Mouse (Mus musculus) spleen, postnatal 36 days (tissue): Measurements from ENCODE around the gene AC170998.1.

ENCODE experiments used
- DNase-seq, 2 experiments: peaks; one replicate each; pipeline ENCODE4 v3.0.0; 2022; ENCODE audit warnings: low spot score in 2 of 2, mixed read lengths in 1 of 2

The AC170998.1 gene

GRCm38 (mm10) chr17:28725783-28726182 is at the start of gene AC170998.1:
Gene AC170998.1 (plus strand): TSS chr17:28726083.
- no peak for DNase-seq

- DNase-seq = no peak
These were observed 43.4 kb upstream of the AC170998.1 start for GRCm38 (mm10) chr17:28682311-28683084.

- DNase-seq = no peak
These were observed 42.3 kb upstream of the AC170998.1 start for GRCm38 (mm10) chr17:28683601-28684000.

- DNase-seq = no peak
These were observed 41.3 kb upstream of the AC170998.1 start for GRCm38 (mm10) chr17:28684631-28685030.

GRCm38 (mm10) chr17:28687354-28687753 is 38.5 kb upstream of the AC170998.1 start:
- no peak for DNase-seq

GRCm38 (mm10) chr17:28689586-28690283 is 36.1 kb upstream of the AC170998.1 start, which contains the start of gene Slc26a8:
Gene Slc26a8 (minus strand): TSS chr17:28690233.
- no peak for DNase-seq

GRCm38 (mm10) chr17:28690776-28691686 is 34.9 kb upstream of the AC170998.1 start, which contains the start of gene Mapk14:
Gene Mapk14 (plus strand): TSS chr17:28691329.
- peak; percentile 100 for DNase-seq

DNA sequence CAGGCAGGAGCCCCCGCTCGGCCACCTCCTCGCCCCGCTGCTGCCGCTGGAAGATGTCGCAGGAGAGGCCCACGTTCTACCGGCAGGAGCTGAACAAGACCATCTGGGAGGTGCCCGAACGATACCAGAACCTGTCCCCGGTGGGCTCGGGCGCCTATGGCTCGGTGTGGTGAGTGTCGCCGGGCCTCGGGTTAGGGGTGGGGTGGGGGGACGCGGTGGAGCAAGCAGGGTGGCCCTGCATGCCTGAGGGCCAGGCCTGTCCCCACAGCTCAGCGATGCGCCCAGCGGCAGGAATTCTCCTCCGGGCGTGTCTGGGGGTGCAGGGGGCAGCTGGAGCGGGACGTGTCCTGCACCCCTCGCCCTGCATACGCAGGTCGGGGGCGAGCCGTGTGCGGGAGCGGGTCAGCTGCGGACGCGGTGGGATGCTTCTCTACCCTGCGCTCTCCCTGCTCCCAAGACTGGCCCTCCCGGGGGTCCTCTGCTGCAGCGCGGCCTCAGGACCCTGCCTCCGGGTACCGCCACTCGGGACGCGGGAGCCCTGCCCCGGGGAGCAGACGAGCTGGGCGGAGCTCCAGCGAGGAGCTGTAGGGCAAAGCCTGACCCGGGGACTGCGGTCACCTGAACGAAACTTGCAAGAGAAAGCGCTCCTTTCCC is 34.1 kb upstream of the AC170998.1 start:
- peak; percentile 54 to 55 for DNase-seq

DNA sequence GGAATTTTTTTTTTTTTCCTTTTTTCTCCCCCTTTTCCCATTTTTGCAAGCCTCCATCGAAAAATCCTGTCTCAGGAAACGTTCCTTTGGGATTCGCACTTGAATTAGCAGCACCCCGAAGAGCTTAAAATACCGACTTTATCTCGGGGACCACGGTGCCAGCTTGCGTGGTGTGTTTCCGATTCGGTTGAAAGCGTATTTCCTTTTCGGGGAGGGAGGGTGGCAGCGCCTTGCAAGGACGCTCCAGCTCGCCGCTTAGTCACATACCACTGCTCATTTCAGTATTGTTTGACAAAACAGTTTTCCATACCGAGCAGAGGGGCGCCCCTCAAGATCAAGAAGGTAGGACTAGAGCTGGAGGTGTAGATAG is 33.6 kb upstream of the AC170998.1 start:
- peak; percentile 70 to 71 for DNase-seq

- no peak for DNase-seq
These were observed 32.8 kb upstream of the AC170998.1 start for GRCm38 (mm10) chr17:28693086-28693485.

DNA sequence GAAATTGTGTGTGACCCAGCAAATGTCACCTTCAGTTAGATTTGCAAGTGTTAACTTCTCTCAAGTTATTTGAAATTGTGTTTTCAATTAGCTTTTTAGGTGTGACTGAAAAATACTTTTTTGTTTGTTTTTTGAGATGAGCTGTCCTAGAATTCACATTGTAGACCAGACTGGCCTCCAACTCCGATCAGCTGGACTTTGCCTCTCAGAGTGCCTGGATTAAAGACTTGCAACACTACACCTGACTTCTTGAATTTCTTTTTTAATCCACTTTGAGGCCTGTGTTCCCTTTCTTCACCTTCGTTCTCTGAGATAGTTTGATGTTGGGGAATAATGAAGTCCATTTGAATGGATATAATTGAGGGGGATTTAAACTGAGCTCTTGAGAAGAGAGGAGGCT is 31.8 kb upstream of the AC170998.1 start:
- DNase-seq = no peak

DNA sequence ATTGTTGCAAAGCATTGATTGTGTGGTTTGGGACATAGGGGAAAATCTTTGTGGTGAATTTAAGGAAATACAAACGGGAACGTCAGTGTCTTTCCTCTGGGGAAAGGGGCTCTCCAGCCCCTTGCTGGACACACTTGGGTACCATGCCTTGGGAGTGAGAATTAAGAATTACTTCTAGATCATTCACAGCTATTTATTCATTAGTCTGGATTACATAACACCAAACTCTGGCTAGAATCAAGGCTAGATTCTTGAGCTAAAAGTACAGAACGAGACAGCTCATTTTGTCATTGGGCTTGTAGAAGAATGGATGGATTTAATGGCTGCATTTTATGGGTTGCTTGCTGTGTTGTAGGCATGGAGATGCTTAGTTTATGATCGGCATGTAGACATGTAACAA is 31.1 kb upstream of the AC170998.1 start:
- DNase-seq = no peak

- DNase-seq = no peak
These were observed 29.2 kb upstream of the AC170998.1 start for GRCm38 (mm10) chr17:28696641-28697040.

- DNase-seq = peak; percentile 58 to 64
These were observed 28.3 kb upstream of the AC170998.1 start for GRCm38 (mm10) chr17:28697290-28698195.

- DNase-seq = no peak
These were observed 27.6 kb upstream of the AC170998.1 start for GRCm38 (mm10) chr17:28698245-28698644.

DNA sequence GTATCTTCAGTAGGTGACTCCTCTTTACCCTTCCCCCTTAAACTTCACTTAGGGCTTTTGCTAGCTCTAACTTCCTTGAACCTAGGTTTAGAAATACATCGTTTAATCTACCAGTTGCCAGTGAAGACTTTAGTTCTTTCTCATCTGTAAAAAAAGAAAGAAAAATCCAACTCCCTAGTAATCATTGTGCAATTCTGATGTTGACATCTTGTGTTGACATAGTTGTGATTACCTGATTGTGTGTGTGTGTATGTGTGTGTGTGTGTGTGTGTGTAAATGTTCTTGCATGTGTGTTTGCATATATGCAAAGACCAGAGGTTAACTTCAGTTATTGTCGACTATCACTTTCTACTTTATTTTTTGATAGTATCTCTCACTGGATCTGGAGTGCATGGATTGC is 27.2 kb upstream of the AC170998.1 start:
- no peak for DNase-seq

DNA sequence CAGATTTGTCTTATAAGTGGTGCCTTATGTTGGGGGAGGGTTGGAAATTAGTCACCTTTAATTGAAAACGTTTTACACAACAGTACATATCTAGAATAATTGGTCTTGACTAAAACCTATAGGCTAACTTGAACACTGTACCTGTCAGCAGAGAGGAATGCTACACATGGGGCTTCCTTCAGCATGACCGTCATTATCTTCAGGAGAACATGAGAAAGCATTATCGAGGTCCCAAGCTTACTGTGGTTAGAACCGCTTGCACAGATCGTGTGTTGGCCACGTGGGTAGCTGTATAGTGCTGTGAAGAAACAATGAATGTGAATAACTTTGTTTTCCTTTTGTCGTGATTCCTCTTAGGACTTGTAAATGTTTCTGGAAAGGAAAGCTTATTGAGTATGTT is 26.1 kb upstream of the AC170998.1 start:
- no peak for DNase-seq

GRCm38 (mm10) chr17:28701171-28701570 is 24.7 kb upstream of the AC170998.1 start:
- no peak for DNase-seq

GRCm38 (mm10) chr17:28701737-28702136 is 24.1 kb upstream of the AC170998.1 start:
- no peak for DNase-seq

DNA sequence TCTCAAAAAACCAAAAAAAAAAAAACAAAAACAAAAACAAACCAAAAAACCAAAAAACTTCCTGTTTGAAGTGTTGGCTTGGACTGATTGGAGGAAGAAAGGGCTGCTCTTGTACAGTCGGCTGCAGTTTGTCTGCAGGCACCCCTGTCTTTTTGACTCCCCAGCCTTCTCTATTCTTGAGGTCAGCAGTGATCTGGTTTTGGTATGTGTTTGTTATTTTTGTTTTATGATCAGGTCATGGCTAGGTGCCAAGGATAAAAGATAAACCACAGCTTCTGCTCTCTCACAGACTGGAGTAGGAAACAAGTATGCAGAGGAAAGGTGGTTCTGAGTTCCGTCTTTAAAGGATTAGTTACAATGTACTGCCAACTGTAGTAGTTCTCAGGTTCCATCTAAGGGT is 23.2 kb upstream of the AC170998.1 start:
- no peak for DNase-seq
